Mouse (Mus musculus): ENCODE measurements at regions not wholly inside any gene's neighbourhood (a gene's known extent, or its start where the extent isn't known, plus 50 kb on each side); places are given as distances from the start of the nearest gene placed in this dataset.

- no peak overlapping the region for H3K4me2 ChIP-seq (ENCODE audit: low read depth)
- no peaks in the 10 kb centered on the region for H3K27me3 ChIP-seq (ENCODE audit: control insufficient read depth, insufficient read depth, low read length)
- no peaks in the 10 kb centered on the region for H3K36me3 ChIP-seq (ENCODE audit: control insufficient read depth, insufficient read depth, low read length)
- 75% methylated on average over 4 of the region's 4 CpGs for WGBS
- H3K4me1 ChIP-seq (ENCODE audit: control insufficient read depth, insufficient read depth, low read length): no peaks in the 10 kb centered on the region
- H3K9me3 ChIP-seq (ENCODE audit: control insufficient read depth, low read length): no peaks in the 10 kb centered on the region
- DNase-seq (ENCODE audit: low spot score): no peak
- no peak overlapping the region for H3K27ac ChIP-seq (ENCODE audit: low read depth, low read length)
- no peak overlapping the region for H3K4me3 ChIP-seq (ENCODE audit: low read depth, low read length)
- no peak overlapping the region for H3K9ac ChIP-seq (ENCODE audit: low read length)
- no peak for ATAC-seq (ENCODE audit: insufficient read depth, low FRiP score, low TSS enrichment)
These were observed 392.8 kb upstream of the Nova1 start for GRCm38 (mm10) chr12:47211417-47212104.

GRCm38 (mm10) chr12:47202936-47203335, 384.2 kb upstream of the Nova1 start:
- 73% methylated on average over 1 of the region's 1 CpGs for WGBS
- H3K9ac ChIP-seq (ENCODE audit: low read length): no peak overlapping the region
- ATAC-seq (ENCODE audit: insufficient read depth, low FRiP score, low TSS enrichment) (no peak), DNase-seq (ENCODE audit: low spot score) (no peak)
- no peak overlapping the region for H3K4me2 ChIP-seq (ENCODE audit: low read depth)
- H3K4me3 ChIP-seq (ENCODE audit: low read depth, low read length): no peak overlapping the region
- no peaks in the 10 kb centered on the region for H3K36me3 ChIP-seq (ENCODE audit: control insufficient read depth, insufficient read depth, low read length)
- H3K27ac ChIP-seq (ENCODE audit: low read depth, low read length): no peak overlapping the region
- H3K27me3 ChIP-seq (ENCODE audit: control insufficient read depth, insufficient read depth, low read length): no peaks in the 10 kb centered on the region
- H3K9me3 ChIP-seq (ENCODE audit: control insufficient read depth, low read length): no peaks in the 10 kb centered on the region
- no peaks in the 10 kb centered on the region for H3K4me1 ChIP-seq (ENCODE audit: control insufficient read depth, insufficient read depth, low read length)

DNA sequence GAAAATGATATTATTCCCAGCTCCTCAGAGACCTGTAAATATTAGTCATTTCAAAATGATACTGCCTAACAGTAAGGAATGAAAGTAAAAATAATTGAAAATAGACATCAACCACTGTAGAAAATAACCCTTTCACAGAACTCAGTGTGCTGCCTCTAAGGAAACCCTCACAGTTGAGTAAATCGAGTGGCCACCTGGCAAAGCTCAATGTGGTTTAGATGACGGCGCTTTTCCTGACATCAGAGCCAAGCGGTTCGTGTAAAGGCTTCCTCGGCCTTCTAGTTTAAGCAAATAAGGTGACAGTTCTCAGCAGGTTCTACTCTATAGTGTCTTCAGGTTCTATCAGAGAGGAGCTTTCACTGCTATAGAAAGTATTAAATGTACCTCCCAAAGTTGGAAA, 379.9 kb upstream of the Nova1 start:
- DNase-seq (ENCODE audit: low spot score) (no peak), ATAC-seq (ENCODE audit: insufficient read depth, low FRiP score, low TSS enrichment) (no peak)
- Histone ChIP-seq H3K27ac (ENCODE audit: low read depth, low read length) (no peak overlapping the region), H3K9me3 (ENCODE audit: control insufficient read depth, low read length) (no peaks in the 10 kb centered on the region), H3K27me3 (ENCODE audit: control insufficient read depth, insufficient read depth, low read length) (no peaks in the 10 kb centered on the region), H3K9ac (ENCODE audit: low read length) (no peak overlapping the region), H3K36me3 (ENCODE audit: control insufficient read depth, insufficient read depth, low read length) (no peaks in the 10 kb centered on the region), H3K4me2 (ENCODE audit: low read depth) (no peak overlapping the region), H3K4me3 (ENCODE audit: low read depth, low read length) (no peak overlapping the region), H3K4me1 (ENCODE audit: control insufficient read depth, insufficient read depth, low read length) (no peaks in the 10 kb centered on the region)
- WGBS: 76% methylated on average over 6 of the region's 6 CpGs

DNA sequence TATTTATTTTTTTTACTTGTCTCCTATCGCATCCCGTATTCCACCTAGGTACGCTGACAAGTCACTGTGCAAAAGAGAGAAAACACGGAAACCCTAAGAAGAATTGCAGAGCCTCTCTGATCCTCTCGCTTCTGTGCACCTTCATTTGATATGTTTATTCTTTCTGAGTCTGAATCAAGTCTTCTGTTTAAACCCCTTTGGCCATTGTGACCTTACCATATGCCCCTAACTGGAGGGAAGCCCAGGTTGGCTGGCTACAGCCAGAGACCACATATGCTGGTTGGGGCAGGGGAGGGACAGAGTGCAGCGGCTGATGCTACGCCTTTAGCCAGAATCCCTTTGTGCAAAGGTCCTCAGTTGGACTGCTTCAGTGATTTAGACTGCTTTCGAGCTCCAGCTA, 346.0 kb upstream of the Nova1 start:
- H3K4me2 ChIP-seq (ENCODE audit: low read depth): no peak overlapping the region; the same call in 1 of the 2 replicates
- 59% methylated on average over 8 of the region's 8 CpGs for WGBS
- no peaks in the 10 kb centered on the region for H3K9me3 ChIP-seq (ENCODE audit: control insufficient read depth, low read length)
- H3K4me1 ChIP-seq (ENCODE audit: control insufficient read depth, insufficient read depth, low read length): no peaks in the 10 kb centered on the region; the same call in 1 of the 2 replicates
- DNase-seq (ENCODE audit: low spot score) (no peak), ATAC-seq (ENCODE audit: insufficient read depth, low FRiP score, low TSS enrichment) (0 out of 2 replicates have a peak, but pooled peaks have one; percentile 8)
- H3K27me3 ChIP-seq (ENCODE audit: control insufficient read depth, insufficient read depth, low read length): no peaks in the 10 kb centered on the region
- H3K36me3 ChIP-seq (ENCODE audit: control insufficient read depth, insufficient read depth, low read length): no peaks in the 10 kb centered on the region
- no peak overlapping the region for H3K4me3 ChIP-seq (ENCODE audit: low read depth, low read length)
- H3K9ac ChIP-seq (ENCODE audit: low read length): no peak overlapping the region
- no peak overlapping the region for H3K27ac ChIP-seq (ENCODE audit: low read depth, low read length)

- Histone ChIP-seq H3K9me3 (ENCODE audit: control insufficient read depth, low read length) (no peaks in the 10 kb centered on the region), H3K4me1 (ENCODE audit: control insufficient read depth, insufficient read depth, low read length) (no peaks in the 10 kb centered on the region; the same call in 1 of the 2 replicates), H3K27ac (ENCODE audit: low read depth, low read length) (no peak overlapping the region), H3K4me2 (ENCODE audit: low read depth) (no peak overlapping the region; the same call in 1 of the 2 replicates), H3K9ac (ENCODE audit: low read length) (no peak overlapping the region), H3K4me3 (ENCODE audit: low read depth, low read length) (no peak overlapping the region), H3K27me3 (ENCODE audit: control insufficient read depth, insufficient read depth, low read length) (no peaks in the 10 kb centered on the region), H3K36me3 (ENCODE audit: control insufficient read depth, insufficient read depth, low read length) (no peaks in the 10 kb centered on the region)
- WGBS: 31% methylated on average over 15 of the region's 15 CpGs
- DNase-seq (ENCODE audit: low spot score) (peak; percentile 36), ATAC-seq (ENCODE audit: insufficient read depth, low FRiP score, low TSS enrichment) (peak; percentile 68)
These were observed 345.4 kb upstream of the Nova1 start for GRCm38 (mm10) chr12:47164031-47164717.

DNA sequence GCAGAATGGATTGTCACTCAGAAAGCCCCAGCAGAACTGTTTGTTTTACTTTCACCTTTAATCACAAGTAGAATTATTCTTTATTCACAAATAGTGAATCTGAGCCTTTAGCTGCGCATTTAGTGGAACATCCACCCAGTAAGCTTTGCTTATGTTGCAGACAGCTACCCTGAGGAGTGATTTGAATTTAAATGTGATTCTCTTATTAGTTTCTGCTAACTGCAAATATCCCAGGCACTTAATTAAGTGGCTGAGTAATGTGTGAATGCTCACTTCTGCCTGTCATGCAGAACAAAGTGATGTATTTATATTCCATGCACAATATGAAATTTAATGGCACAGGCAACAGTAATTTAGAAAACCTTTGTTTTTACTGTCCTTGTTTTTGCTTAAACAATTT, 344.4 kb upstream of the Nova1 start:
- H3K27ac ChIP-seq (ENCODE audit: low read depth, low read length): peak overlapping the region; percentile 35; the same call in 1 of the 2 replicates

DNA sequence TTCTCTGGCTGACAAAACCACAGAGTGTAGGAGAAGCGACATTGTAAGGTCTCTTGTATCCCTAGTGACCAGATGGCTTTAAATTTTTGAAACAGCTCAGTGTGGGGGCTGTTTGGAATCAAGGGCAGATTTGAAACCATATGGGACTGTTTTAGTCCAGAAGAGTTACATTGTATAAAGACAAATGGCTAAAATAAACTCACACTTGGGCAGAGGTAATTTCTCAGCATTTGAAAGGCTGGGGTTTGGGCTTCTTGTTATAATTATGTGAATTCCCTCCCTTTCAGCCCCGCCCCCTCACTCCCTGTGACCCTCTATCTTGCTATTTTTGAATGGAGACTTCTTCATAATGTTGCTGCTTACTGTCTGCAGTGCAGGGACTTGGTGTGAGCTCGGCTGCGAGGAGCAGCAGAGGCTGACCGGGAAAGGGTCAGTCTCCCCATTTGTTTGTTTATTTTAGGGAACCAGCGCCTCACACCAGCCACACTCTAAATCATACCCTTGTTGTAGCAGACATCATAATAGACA, 344.0 kb upstream of the Nova1 start:
- ATAC-seq (ENCODE audit: insufficient read depth, low FRiP score, low TSS enrichment): peak; percentile 51
- no peak overlapping the region for H3K4me3 ChIP-seq (ENCODE audit: low read depth, low read length)
- no peaks in the 10 kb centered on the region for H3K27me3 ChIP-seq (ENCODE audit: control insufficient read depth, insufficient read depth, low read length)
- peak overlapping the region; percentile 7 for H3K4me2 ChIP-seq (ENCODE audit: low read depth)
- WGBS: 11% methylated on average over 6 of the region's 6 CpGs
- peak overlapping the region; percentile 35; the same call in 1 of the 2 replicates for H3K27ac ChIP-seq (ENCODE audit: low read depth, low read length)
- no peaks in the 10 kb centered on the region for H3K9me3 ChIP-seq (ENCODE audit: control insufficient read depth, low read length)
- no peak overlapping the region for H3K9ac ChIP-seq (ENCODE audit: low read length)
- DNase-seq (ENCODE audit: low spot score): peak; percentile 40
- H3K36me3 ChIP-seq (ENCODE audit: control insufficient read depth, insufficient read depth, low read length): no peaks in the 10 kb centered on the region
- no peaks in the 10 kb centered on the region; the same call in 1 of the 2 replicates for H3K4me1 ChIP-seq (ENCODE audit: control insufficient read depth, insufficient read depth, low read length)

More for the DNA sequence above, 344.4 kb upstream of the Nova1 start:
- Histone ChIP-seq H3K9ac (ENCODE audit: low read length) (no peak overlapping the region), H3K9me3 (ENCODE audit: control insufficient read depth, low read length) (no peaks in the 10 kb centered on the region), H3K27me3 (ENCODE audit: control insufficient read depth, insufficient read depth, low read length) (no peaks in the 10 kb centered on the region), H3K4me1 (ENCODE audit: control insufficient read depth, insufficient read depth, low read length) (no peaks in the 10 kb centered on the region; the same call in 1 of the 2 replicates), H3K4me3 (ENCODE audit: low read depth, low read length) (no peak overlapping the region), H3K36me3 (ENCODE audit: control insufficient read depth, insufficient read depth, low read length) (no peaks in the 10 kb centered on the region), H3K4me2 (ENCODE audit: low read depth) (peak overlapping the region; percentile 7)
- 38% methylated on average over 1 of the region's 1 CpGs for WGBS
- DNase-seq (ENCODE audit: low spot score) (no peak), ATAC-seq (ENCODE audit: insufficient read depth, low FRiP score, low TSS enrichment) (0 out of 2 replicates have a peak, but pooled peaks have one; percentile 22)

- Histone ChIP-seq H3K36me3 (ENCODE audit: control insufficient read depth, insufficient read depth, low read length) (no peaks in the 10 kb centered on the region), H3K27ac (ENCODE audit: low read depth, low read length) (no peak overlapping the region), H3K27me3 (ENCODE audit: control insufficient read depth, insufficient read depth, low read length) (no peaks in the 10 kb centered on the region), H3K9me3 (ENCODE audit: control insufficient read depth, low read length) (no peaks in the 10 kb centered on the region), H3K4me2 (ENCODE audit: low read depth) (no peak overlapping the region), H3K4me3 (ENCODE audit: low read depth, low read length) (no peak overlapping the region), H3K4me1 (ENCODE audit: control insufficient read depth, insufficient read depth, low read length) (no peaks in the 10 kb centered on the region; the same call in 1 of the 2 replicates), H3K9ac (ENCODE audit: low read length) (no peak overlapping the region)
- WGBS: 88% methylated on average over 1 of the region's 1 CpGs
- DNase-seq (ENCODE audit: low spot score) (no peak), ATAC-seq (ENCODE audit: insufficient read depth, low FRiP score, low TSS enrichment) (no peak)
These were observed 341.9 kb upstream of the Nova1 start for GRCm38 (mm10) chr12:47160626-47161025.
